ENCODE assay signal across 26 mouse cellular contexts in genomic region chr3:133726831-133727230, GRCm38 (mm10).
DNase-seq lines count a peak whose midpoint lies in the region; ATAC-seq and TF ChIP-seq lines count a peak whose summit lies in the region.
"Had no signal": no experiment of that assay in that cellular context is flagged by ENCODE, and none has a peak within 500 bp of the region (broad histone marks: within the 10 kb centered on the region; RNA-seq: fewer than 3 reads in every experiment).

No protein-coding gene starts in this region.

- H3K4me1 ChIP-seq in cerebellum, adult 2 months (ENCODE audit: control insufficient read depth, insufficient read depth, low read length), result no peaks in the 10 kb centered on the region
- 0 out of 2 replicates have a peak, but pooled peaks cover 3% of the 10 kb centered on the region for H3K4me1 ChIP-seq in kidney, embryonic 15.5 days
- H3K4me1 ChIP-seq: embryonic facial prominence, embryonic 13.5 days; embryonic facial prominence, embryonic 15.5 days; forebrain, embryonic 10.5 days; forebrain, embryonic 12.5 days had no signal

- ATAC-seq in kidney, embryonic 15.5 days (replicated peaks; ENCODE audit: low FRiP score), result no peak
- ATAC-seq: CD4-positive, CD25-positive, alpha-beta regulatory T cell, adult 4 months; forebrain, embryonic 14.5 days; forebrain, embryonic 16.5 days had no signal

- 15% methylated on average over 6 of the region's 6 CpGs for WGBS in cerebellum, adult 2 months
- WGBS in kidney, embryonic 15.5 days, result 93% methylated on average over 6 of the region's 6 CpGs

- TF ChIP-seq CTCF in cerebellum, adult 2 months (IDR thresholded peaks at IDR 0.05; ENCODE audit: borderline replicate concordance, insufficient read depth, low read depth, low read length), result no peak

- H3K4me3 ChIP-seq in cerebellum, adult 2 months (replicated peaks; ENCODE audit: insufficient read depth, low read depth, low read length), result no peak overlapping the region
- H3K4me3 ChIP-seq in kidney, embryonic 15.5 days (replicated peaks), result no peak overlapping the region
- H3K4me3 ChIP-seq: embryonic facial prominence, embryonic 13.5 days; embryonic facial prominence, embryonic 15.5 days; erythroblast, embryonic 14.5 days; forebrain, embryonic 10.5 days; forebrain, embryonic 12.5 days had no signal

- H3K27ac ChIP-seq in cerebellum, adult 2 months (ENCODE audit: insufficient read depth, low read length), result no peak overlapping the region
- H3K27ac ChIP-seq in kidney, embryonic 15.5 days, result no peak overlapping the region
- H3K27ac ChIP-seq: embryonic facial prominence, embryonic 13.5 days; embryonic facial prominence, embryonic 15.5 days; forebrain, embryonic 10.5 days; forebrain, embryonic 12.5 days had no signal

- H3K4me2 ChIP-seq in kidney, embryonic 15.5 days, result no peak overlapping the region
- H3K4me2 ChIP-seq: embryonic facial prominence, embryonic 13.5 days; embryonic facial prominence, embryonic 15.5 days; forebrain, embryonic 12.5 days had no signal

- H3K9me3 ChIP-seq in kidney, embryonic 15.5 days (replicated peaks), result no peaks in the 10 kb centered on the region
- H3K9me3 ChIP-seq: embryonic facial prominence, embryonic 13.5 days; embryonic facial prominence, embryonic 15.5 days; forebrain, embryonic 10.5 days; forebrain, embryonic 12.5 days; G1E had no signal

- TF ChIP-seq POLR2A in cerebellum, adult 2 months (IDR thresholded peaks at IDR 0.05; ENCODE audit: borderline replicate concordance, insufficient read depth, low read length), result no peak

- H3K9ac ChIP-seq in kidney, embryonic 15.5 days, result no peak overlapping the region
- H3K9ac ChIP-seq: embryonic facial prominence, embryonic 13.5 days; embryonic facial prominence, embryonic 15.5 days; forebrain, embryonic 12.5 days had no signal

- DNase-seq in cerebellum, postnatal 14 days, result peak; percentile 9 to 27
- DNase-seq in cerebellum, adult 2 months, result no peak
- peak; percentile 32 to 37 for DNase-seq in kidney, adult 8-10 months
- DNase-seq in kidney, postnatal 36 days, result peak; percentile 19 to 45
- no peak for DNase-seq in kidney, postnatal 10 days
- DNase-seq in Muller cell, postnatal 12 days (ENCODE audit: inconsistent ontology term), result peak; percentile 58
- no peak for DNase-seq in B cell, adult 2 months
- DNase-seq: adrenal gland, adult 2 months; adrenal gland, postnatal 10 days; adrenal gland, postnatal 25 days; cerebellum, adult 11 months; cerebellum, adult 18-20 months; cerebellum, adult 9-10 months; cerebellum, postnatal 25 days; embryo, embryonic 11 days had no signal

- H3K36me3 ChIP-seq in kidney, embryonic 15.5 days, result no peaks in the 10 kb centered on the region
- H3K36me3 ChIP-seq: embryonic facial prominence, embryonic 13.5 days; embryonic facial prominence, embryonic 15.5 days; forebrain, embryonic 10.5 days; forebrain, embryonic 12.5 days; G1E had no signal

- H3K27me3 ChIP-seq in cerebellum, adult 2 months (ENCODE audit: control insufficient read depth, insufficient read depth, low read length), result no peaks in the 10 kb centered on the region
- H3K27me3 ChIP-seq in kidney, embryonic 15.5 days, result no peaks in the 10 kb centered on the region
- H3K27me3 ChIP-seq: CH12.LX; embryonic facial prominence, embryonic 13.5 days; embryonic facial prominence, embryonic 15.5 days; forebrain, embryonic 12.5 days had no signal

Comparison
In these comparisons a context has a peak if more than half of its experiments do, and no peak if none do; other contexts are left out.
1. DNase-seq: peak in cerebellum, postnatal 14 days (2 of 2), kidney, adult 8-10 months (2 of 2), kidney, postnatal 36 days (2 of 2) and Muller cell, postnatal 12 days (single experiment); none in cerebellum, adult 2 months (0 of 2), kidney, postnatal 10 days (single experiment) and B cell, adult 2 months (0 of 2).